11 mouse cellular contexts compared by ENCODE assay signal in genomic region chr5:107250548-107251272, GRCm38 (mm10). TPM values are rescaled to one million over a fixed set of nuclear protein-coding genes. Genes with fewer than 3 reads are reported as not detected.
DNase-seq lines count a peak whose midpoint lies in the region; ATAC-seq and TF ChIP-seq lines count a peak whose summit lies in the region.
"Had no signal": no experiment of that assay in that cellular context is flagged by ENCODE, and none has a peak within 500 bp of the region (broad histone marks: within the 10 kb centered on the region; RNA-seq: fewer than 3 reads in every experiment).

No protein-coding gene starts in this region.

- peak overlapping the region; percentile 73 to 87 for H3K27ac ChIP-seq in heart, embryonic 14.5 days (replicated peaks in 1 of 2; ENCODE audit: control insufficient read depth in 1 of 2, insufficient read depth in 1 of 2, low read depth in 2 of 2, low read length in 2 of 2)
- H3K27ac ChIP-seq in midbrain, embryonic 10.5 days (replicated peaks): no peak overlapping the region; the same call in 1 of the 2 replicates
- H3K27ac ChIP-seq in midbrain, embryonic 16.5 days (ENCODE audit: low read length): no peak overlapping the region
- H3K27ac ChIP-seq in forebrain, postnatal 0 days (ENCODE audit: low read depth, low read length): no peak overlapping the region
- no peak overlapping the region for H3K27ac ChIP-seq in midbrain, embryonic 14.5 days (replicated peaks; ENCODE audit: low read depth, low read length)

- H3K36me3 ChIP-seq in heart, embryonic 14.5 days (ENCODE audit: control insufficient read depth, insufficient read depth, low read length): peaks cover 6% of the 10 kb centered on the region; the same call in 1 of the 2 replicates
- peaks cover 4% of the 10 kb centered on the region; the same call in 1 of the 2 replicates for H3K36me3 ChIP-seq in midbrain, embryonic 10.5 days
- no peaks in the 10 kb centered on the region for H3K36me3 ChIP-seq in midbrain, embryonic 16.5 days (ENCODE audit: control insufficient read depth, insufficient read depth, low read length)
- H3K36me3 ChIP-seq in forebrain, postnatal 0 days (ENCODE audit: insufficient read depth): no peaks in the 10 kb centered on the region
- H3K36me3 ChIP-seq in midbrain, embryonic 14.5 days (ENCODE audit: control insufficient read depth, insufficient read depth, low read length): no peaks in the 10 kb centered on the region

- peaks cover 16 to 35% of the 10 kb centered on the region in 2 experiments for H3K4me1 ChIP-seq in heart, embryonic 14.5 days (ENCODE audit: control insufficient read depth in 2 of 2, insufficient read depth in 2 of 2, low read length in 2 of 2)
- peaks cover 28% of the 10 kb centered on the region for H3K4me1 ChIP-seq in midbrain, embryonic 10.5 days
- peaks cover 8% of the 10 kb centered on the region for H3K4me1 ChIP-seq in midbrain, embryonic 16.5 days (ENCODE audit: control insufficient read depth, insufficient read depth, low read length)
- no peaks in the 10 kb centered on the region for H3K4me1 ChIP-seq in forebrain, postnatal 0 days (ENCODE audit: insufficient read depth)
- 0 out of 2 replicates have a peak, but pooled peaks cover 10% of the 10 kb centered on the region for H3K4me1 ChIP-seq in midbrain, embryonic 14.5 days (ENCODE audit: control insufficient read depth, insufficient read depth, low read length)

- H3K4me3 ChIP-seq in heart, embryonic 14.5 days (ENCODE audit: control insufficient read depth in 1 of 2, insufficient read depth in 1 of 2, low read depth in 1 of 2, low read length in 2 of 2): peak overlapping the region in 1 of 2 experiments; percentile 2; a peak in 1 of 4 replicates
- peak overlapping the region; percentile 36 for H3K4me3 ChIP-seq in midbrain, embryonic 10.5 days
- H3K4me3 ChIP-seq in midbrain, embryonic 16.5 days (ENCODE audit: low read depth, low read length): no peak overlapping the region
- no peak overlapping the region for H3K4me3 ChIP-seq in forebrain, postnatal 0 days (ENCODE audit: low read depth, low read length)
- H3K4me3 ChIP-seq in midbrain, embryonic 14.5 days (replicated peaks; ENCODE audit: low read depth, low read length): no peak overlapping the region
- H3K4me3 ChIP-seq: myocyte had no signal

- ATAC-seq in heart, embryonic 14.5 days (ENCODE audit: insufficient number of reproducible peaks, insufficient read depth, low FRiP score, low read depth): no peak
- ATAC-seq in midbrain, embryonic 16.5 days: no peak
- no peak for ATAC-seq in forebrain, postnatal 0 days
- no peak for ATAC-seq in midbrain, embryonic 14.5 days (ENCODE audit: low FRiP score, low TSS enrichment)

- DNase-seq in heart, adult 9 months (ENCODE audit: low spot score in 2 of 2): no peak
- DNase-seq in midbrain, embryonic 10.5 days (ENCODE audit: low spot score): no peak
- DNase-seq in forebrain, postnatal 0 days: no peak
- peak; percentile 21 for DNase-seq in midbrain, embryonic 14.5 days
- DNase-seq in ovary, postnatal 10 days (ENCODE audit: low spot score): no peak
- DNase-seq in urinary bladder, postnatal 10 days (ENCODE audit: low spot score): no peak
- DNase-seq: cerebellum, postnatal 36 days; left cerebral cortex, postnatal 4 days had no signal

- peak overlapping the region; percentile 48 for H3K4me2 ChIP-seq in heart, embryonic 14.5 days (ENCODE audit: low read length)
- no peak overlapping the region for H3K4me2 ChIP-seq in midbrain, embryonic 16.5 days (ENCODE audit: low read length)
- no peak overlapping the region for H3K4me2 ChIP-seq in forebrain, postnatal 0 days (ENCODE audit: low read depth)
- H3K4me2 ChIP-seq in midbrain, embryonic 14.5 days (ENCODE audit: low read length): peak overlapping the region; percentile 18; the same call in 1 of the 2 replicates

- TF ChIP-seq CTCF in forebrain, postnatal 0 days (IDR thresholded peaks at IDR 0.05; ENCODE audit: low read depth): 0 out of 2 replicates have a peak, but pooled peaks have one; percentile 3

- 25% methylated on average over 19 of the region's 19 CpGs for WGBS in heart, embryonic 14.5 days
- WGBS in midbrain, embryonic 10.5 days: 17% methylated on average over 19 of the region's 19 CpGs
- WGBS in midbrain, embryonic 16.5 days: 17% methylated on average over 19 of the region's 19 CpGs
- WGBS in forebrain, postnatal 0 days: 13% methylated on average over 19 of the region's 19 CpGs
- WGBS in midbrain, embryonic 14.5 days: 19% methylated on average over 19 of the region's 19 CpGs

- H3K27me3 ChIP-seq in heart, embryonic 14.5 days (ENCODE audit: control insufficient read depth, insufficient read depth, low read length): no peaks in the 10 kb centered on the region
- peaks cover 27% of the 10 kb centered on the region for H3K27me3 ChIP-seq in midbrain, embryonic 10.5 days (ENCODE audit: low read depth, poor library complexity, severe bottlenecking)
- H3K27me3 ChIP-seq in midbrain, embryonic 16.5 days (ENCODE audit: control insufficient read depth, insufficient read depth, low read depth, low read length): peaks cover 8% of the 10 kb centered on the region; the same call in 1 of the 2 replicates
- peaks cover 48% of the 10 kb centered on the region for H3K27me3 ChIP-seq in forebrain, postnatal 0 days (ENCODE audit: insufficient read depth, low read length)
- H3K27me3 ChIP-seq in midbrain, embryonic 14.5 days (ENCODE audit: control insufficient read depth, insufficient read depth, low read length): no peaks in the 10 kb centered on the region

- H3K9me3 ChIP-seq in heart, embryonic 14.5 days (ENCODE audit: control insufficient read depth, low read length): no peaks in the 10 kb centered on the region
- peaks cover 15% of the 10 kb centered on the region for H3K9me3 ChIP-seq in midbrain, embryonic 10.5 days (replicated peaks)
- H3K9me3 ChIP-seq in midbrain, embryonic 16.5 days (replicated peaks; ENCODE audit: control insufficient read depth, low read length, poor library complexity, severe bottlenecking): no peaks in the 10 kb centered on the region; the same call in 1 of the 2 replicates
- H3K9me3 ChIP-seq in forebrain, postnatal 0 days (ENCODE audit: low read length): 0 out of 2 replicates have a peak, but pooled peaks cover 6% of the 10 kb centered on the region
- H3K9me3 ChIP-seq in midbrain, embryonic 14.5 days (ENCODE audit: control insufficient read depth, low read length): no peaks in the 10 kb centered on the region

- H3K9ac ChIP-seq in heart, embryonic 14.5 days (ENCODE audit: low read length): peak overlapping the region; percentile 48; the same call in 1 of the 2 replicates
- no peak overlapping the region for H3K9ac ChIP-seq in midbrain, embryonic 16.5 days (ENCODE audit: low read depth, low read length)
- no peak overlapping the region for H3K9ac ChIP-seq in forebrain, postnatal 0 days
- no peak overlapping the region for H3K9ac ChIP-seq in midbrain, embryonic 14.5 days (replicated peaks; ENCODE audit: low read length)

RNA-seq across cellular contexts. Expression of gene Tgfbr3, which starts 38.7 kb away (rescaled TPM):
- polyA plus RNA-seq in heart, embryonic 14.5 days (2014; fragmentation: Nextera tagmentation; extraction: Ambion mirVana): 24.1 and 27.1 TPM in 2 replicates
- polyA plus RNA-seq in midbrain, embryonic 10.5 days (2016; fragmentation: Nextera tagmentation; extraction: Ambion mirVana): 7.2 and 7.4 TPM in 2 replicates
- 3.5 and 4.3 TPM in 2 replicates for polyA plus RNA-seq in midbrain, embryonic 16.5 days (2015; fragmentation: Nextera tagmentation; extraction: Ambion mirVana)
- total RNA-seq in forebrain, postnatal 0 days (2014; rRNA removed): 5.5 and 14.3 TPM in 2 replicates
- 2.3 and 3.4 TPM in 2 replicates for polyA plus RNA-seq in forebrain, postnatal 0 days (2015; fragmentation: Nextera tagmentation; extraction: Ambion mirVana)
- polyA plus RNA-seq in midbrain, embryonic 14.5 days (2014; fragmentation: Nextera tagmentation; extraction: Ambion mirVana): 1.4 and 4.7 TPM in 2 replicates

Comparison
In these comparisons a context has a peak if more than half of its experiments do, and no peak if none do; other contexts are left out.
1. H3K4me2 ChIP-seq: peak in heart, embryonic 14.5 days (single experiment) and midbrain, embryonic 14.5 days (single experiment); none in midbrain, embryonic 16.5 days (single experiment) and forebrain, postnatal 0 days (single experiment).
2. H3K27ac ChIP-seq: peak in heart, embryonic 14.5 days (2 of 2); none in midbrain, embryonic 10.5 days (single experiment), midbrain, embryonic 16.5 days (single experiment), forebrain, postnatal 0 days (single experiment) and midbrain, embryonic 14.5 days (single experiment).